Mouse (Mus musculus) layer of hippocampus, adult 9-11 months (tissue): ENCODE data around the gene Mrpl51.

Source experiments
- DNase-seq: peaks from one replicate; pipeline ENCODE4 v3.0.0; 2022

Mrpl51 gene

DNA sequence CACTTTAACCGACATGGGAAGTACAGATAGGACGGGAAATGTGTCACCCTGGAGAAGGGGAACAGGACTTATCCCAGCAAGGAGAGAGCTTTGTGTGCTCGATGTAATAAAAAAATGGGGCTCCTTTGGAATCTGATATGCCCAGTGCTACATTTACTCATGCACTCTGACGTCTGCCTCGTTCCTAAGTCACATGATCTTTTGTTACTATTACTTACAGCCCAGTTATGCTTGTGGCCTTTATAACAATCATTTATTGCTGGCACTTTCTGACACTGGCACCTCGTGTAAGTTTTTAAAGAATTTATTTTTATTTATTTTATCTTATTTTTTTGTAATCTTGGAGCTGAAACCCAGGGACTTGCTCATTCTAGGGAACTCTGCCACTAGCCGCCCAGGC, 1.8 kb downstream of the Mrpl51 start:
- no peak for DNase-seq

DNA sequence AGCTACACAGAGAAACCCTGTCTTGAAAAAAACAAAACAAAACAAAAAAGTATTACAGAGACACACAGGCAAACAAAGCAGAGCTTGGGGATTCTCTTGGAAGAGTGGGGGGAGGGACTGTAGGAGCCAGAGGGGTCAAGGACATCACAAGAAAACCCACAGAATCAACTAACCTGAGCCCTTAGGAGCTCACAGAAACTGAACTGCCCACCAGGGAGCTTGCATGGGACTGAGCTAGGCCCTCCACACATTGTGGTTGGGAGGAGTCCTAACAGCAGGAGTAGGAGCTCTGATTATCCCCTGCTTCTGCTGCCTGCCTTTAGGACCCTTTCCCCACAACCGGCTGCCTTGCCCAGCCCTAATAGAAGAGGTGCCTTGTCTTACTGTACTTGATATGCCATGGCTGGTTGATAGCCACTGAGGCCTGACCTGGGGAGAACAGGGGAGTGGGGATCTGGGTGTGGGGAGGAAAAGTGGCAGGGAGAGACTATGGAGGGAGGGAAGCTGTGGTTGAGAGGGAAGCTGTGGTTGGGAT, 4.0 kb downstream of the Mrpl51 start:
- DNase-seq, result no peak

DNA sequence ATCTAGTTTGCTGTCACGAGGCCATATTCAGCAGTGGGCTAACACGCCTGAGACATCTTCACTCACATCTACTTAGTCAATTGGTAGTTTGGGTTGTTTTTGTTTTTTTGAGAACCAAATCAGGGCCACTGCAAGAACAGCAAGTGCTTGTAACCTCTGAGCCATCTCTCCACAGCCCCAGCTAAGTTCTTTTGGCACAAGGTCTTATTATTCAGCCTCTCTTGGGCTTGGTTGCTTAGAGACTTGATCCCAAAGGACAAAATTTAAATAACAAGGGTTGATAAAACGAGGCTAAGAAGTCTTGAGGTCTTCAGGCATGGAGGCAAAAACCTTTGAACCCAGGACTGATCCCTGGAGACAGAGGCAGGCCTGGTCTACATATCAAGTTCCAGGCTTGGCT, 4.7 kb downstream of the Mrpl51 start:
- no peak for DNase-seq

DNA sequence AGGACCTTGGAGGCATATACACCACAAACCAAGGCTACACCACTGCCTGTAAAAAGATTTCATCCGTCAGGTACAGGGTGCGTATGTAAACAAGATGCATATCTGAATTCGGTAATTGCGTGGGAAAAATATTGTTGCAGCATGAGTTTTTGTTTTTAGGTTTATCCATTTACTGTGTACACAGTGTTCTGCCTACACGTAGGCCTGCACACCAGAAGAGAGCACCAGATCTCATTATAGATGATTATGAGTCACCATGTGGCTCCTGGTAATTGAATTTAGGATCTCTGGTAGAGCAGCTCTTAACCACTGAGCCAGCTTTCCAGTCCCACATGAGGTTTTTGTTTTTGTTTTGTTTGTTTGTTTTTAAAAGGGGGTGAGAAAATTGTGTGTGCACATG, 5.6 kb downstream of the Mrpl51 start:
- DNase-seq, result no peak

DNA sequence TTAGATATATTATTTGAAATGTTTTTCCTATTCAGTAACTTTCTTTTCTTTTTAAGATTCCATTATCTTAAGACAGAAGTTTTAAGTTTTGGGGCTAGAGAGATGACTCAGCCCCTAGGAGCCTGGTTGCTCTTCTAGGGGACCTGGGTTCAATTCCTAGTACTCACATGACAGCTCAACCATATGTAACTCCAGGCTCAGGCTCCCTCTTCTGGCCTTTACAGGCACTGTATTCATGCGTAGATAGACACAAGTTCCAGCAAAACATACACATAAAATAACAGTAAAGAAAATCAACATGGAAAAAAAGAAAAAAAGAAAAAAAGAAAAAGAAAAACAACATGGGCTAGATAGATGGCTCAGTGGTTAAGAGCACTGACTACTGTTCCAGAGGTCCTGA, 18.8 kb downstream of the Mrpl51 start:
- DNase-seq, result no peak

DNA sequence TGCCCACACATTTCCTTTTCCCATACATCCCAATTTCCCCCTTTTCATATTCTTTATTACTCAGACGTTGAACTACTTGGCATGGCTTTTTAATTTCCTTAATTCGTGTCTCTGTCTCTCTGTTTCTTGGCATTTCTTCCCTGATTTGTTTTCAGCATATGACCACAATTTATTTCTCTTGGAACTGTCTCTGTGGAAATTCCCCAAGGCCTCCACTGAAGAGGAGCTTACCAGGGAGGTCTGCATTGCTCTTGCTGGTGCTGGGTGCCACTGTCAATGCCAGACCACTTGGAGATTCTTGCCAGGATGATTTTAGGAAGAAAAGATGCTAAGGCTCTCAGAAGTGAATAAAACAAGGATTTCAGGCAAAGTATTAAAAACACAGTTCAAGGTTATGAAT, 21.0 kb downstream of the Mrpl51 start:
- no peak for DNase-seq

DNA sequence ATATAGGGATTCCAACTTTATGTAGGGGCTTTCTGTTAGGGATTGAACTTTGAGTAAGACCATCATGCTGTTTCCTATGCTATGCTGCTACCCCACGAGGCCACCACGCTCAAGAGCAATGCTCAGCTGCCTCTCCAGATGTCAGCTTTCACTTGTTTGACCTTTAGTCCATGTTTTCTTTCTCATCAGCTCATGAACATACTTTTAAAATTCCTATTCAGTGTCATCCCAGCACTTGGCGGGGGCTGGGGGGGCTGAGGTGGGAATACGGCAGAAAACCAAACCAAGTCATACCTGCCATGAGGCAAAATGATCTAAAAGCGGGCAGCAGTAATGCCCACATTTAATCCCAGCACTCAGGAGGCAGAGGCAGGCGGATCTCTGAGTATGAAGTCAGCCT, 21.5 kb downstream of the Mrpl51 start:
- DNase-seq, result no peak

DNA sequence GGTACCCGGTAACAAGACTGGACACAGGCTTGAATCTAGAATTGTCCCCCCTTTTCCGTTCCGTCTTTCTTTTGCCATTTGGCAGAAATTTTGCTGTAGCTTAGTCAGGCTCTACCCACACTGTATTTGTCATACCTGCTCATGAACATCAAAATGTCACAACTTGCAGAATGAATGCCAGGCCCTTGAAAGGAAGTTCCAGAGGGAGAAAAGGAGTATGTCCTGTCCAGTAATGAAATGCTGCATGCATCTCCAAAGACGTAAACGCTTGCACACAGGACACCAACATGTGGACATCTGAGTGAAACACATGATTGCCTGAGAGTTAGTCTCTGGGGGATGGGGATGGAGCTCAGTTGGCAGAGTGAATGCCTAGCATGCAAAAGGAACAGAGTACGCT, 22.1 kb downstream of the Mrpl51 start:
- DNase-seq, result no peak

DNA sequence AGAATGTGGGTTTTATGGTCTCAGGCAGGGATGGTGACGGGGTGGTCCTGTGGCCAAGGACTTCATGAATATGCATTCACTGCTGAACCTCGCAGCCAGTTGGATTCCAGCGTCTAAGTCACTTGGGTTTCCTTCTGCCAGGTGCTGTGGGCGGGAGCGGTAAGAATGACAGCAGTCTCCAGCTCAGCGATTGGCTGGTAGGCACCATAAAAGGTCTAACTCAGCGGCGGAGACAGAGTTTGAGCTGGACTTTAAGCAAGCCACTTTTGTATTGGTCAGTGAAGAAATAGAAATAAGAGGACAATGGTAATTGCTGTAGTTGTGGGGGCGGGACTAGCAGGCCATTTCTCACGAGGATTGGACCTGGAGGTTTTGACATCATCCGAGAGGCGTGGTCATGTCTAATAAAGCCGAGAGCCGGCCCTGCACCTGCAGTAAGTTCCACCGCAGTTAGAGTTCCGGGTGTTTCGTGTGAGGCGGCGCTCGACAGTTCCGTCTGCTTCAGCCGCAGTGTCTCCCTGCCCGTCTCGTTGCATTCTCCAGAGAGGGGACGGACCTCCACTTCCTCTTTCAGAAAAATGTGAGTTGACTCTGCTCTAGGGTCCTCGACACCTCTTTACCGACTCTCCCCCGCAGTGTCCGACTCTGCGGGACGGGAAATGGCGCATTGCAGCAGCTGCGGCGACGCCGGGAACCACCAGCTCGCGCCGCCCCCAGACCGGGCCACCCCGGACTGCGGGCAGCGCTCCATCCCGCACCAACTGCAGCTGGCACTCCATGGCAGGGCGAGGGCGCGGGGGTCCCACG, 23.8 kb downstream of the Mrpl51 start, which contains the start of gene Vamp1:
Gene Vamp1 (plus strand): TSS at position 404 of the 807 bp plus-strand sequence.
- DNase-seq, result peak; percentile 98

DNA sequence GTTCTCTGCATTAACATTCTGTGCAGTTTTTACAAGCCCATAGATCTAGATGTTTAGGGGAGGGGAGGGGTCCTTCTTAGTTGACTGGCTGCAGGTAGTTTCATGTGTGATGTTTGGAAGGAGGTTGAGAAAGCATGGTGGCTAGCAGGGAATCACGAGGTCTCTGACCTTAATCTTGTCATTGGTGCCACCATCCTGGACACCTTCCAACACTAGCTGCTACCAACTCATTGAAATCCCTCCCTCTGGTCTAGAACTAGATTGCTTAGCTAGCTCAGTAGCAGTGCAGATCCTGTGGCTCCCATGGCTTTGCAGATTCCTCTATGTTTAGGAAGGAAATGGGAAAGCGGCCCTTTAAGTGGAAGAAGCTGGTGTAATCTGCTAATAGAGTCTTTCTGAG, 25.3 kb downstream of the Mrpl51 start:
- DNase-seq, result no peak

DNA sequence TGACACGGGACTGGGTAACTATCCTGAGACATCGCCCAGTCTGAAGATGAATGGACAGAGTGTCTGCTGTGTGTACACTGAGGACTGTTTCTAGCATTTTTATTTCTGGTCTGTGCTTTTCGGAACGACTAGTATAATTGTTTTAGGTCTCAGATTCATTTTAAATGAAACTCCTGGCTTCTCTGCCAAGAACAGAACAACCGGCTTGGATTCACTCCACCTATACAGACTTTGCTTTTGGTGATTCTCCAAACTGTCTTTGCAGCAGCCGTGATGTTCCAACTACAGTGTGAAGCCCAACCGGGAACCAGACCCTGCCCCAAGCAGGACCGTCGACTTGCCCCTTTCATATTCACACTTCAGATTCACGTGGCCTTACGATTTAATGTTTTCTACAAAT, 26.3 kb downstream of the Mrpl51 start:
- DNase-seq, result no peak

DNA sequence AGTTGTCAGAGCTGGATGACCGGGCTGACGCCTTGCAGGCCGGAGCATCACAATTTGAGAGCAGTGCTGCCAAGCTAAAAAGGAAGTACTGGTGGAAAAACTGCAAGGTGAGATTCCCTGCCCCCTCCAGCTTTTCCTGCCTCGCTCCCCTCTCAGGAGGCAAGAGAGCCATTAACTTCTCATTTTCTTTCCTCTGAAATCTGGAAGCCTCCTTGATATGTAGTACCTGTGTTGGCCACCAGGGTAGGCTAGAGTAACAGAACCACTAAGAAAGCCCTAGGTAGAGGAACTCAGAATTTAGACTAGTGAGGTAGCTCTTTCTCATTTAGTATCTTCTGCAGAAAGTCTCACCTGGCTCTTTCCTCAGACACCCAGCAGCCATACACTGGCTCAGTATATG, 27.4 kb downstream of the Mrpl51 start:
- DNase-seq, result peak; percentile 71

DNA sequence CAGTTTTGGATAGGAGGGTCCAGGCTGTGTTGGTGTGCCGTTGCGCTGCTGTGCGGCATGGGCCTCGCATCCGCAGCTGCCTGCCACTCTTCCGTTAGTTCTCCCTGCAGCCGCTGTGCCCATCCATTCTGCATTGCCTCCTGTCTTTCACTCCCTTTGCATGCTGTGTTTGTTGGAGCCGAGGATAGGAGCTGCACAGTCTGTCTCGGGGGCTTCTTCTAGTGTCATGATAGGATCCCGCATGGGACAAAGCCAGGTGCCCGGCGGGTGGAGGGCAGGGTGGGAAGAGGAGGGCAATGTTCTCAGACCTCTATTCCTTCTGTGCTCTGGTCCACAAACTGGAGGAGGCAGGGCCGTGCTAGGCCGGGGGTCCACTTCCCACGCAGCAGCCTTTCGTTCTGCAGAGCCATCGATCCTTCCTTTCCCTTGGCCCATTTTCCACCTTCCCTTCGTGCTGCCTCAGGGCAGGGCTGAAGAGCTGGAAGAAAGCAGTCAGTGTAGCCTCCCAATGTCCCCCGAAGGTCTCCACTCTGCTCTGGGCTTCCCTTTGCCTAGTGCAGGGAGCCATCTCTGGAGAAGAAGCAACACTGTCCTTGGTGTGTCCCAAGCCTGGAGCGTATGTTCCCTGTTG, 29.6 kb downstream of the Mrpl51 start:
- DNase-seq, result no peak

DNA sequence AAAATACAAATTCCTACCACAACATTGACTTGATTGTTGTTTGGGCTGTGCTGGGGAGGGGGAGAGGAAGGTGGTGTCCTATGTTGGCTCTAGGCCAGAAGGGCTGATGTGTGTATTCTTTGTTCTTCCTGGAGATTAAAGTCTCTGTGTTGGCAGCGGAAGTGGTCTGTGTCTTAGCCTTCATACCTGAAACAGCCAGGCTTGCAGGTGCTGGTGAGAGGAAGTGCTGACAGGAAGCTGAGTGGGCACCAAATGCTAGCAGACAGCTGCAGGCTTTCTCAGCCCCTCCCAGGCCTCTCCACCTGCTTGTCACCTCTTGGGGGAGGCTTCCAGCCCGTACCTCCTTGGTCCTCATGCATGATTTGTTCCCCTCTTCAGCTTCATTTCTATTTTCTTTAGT, 30.5 kb downstream of the Mrpl51 start:
- DNase-seq, result no peak

DNA sequence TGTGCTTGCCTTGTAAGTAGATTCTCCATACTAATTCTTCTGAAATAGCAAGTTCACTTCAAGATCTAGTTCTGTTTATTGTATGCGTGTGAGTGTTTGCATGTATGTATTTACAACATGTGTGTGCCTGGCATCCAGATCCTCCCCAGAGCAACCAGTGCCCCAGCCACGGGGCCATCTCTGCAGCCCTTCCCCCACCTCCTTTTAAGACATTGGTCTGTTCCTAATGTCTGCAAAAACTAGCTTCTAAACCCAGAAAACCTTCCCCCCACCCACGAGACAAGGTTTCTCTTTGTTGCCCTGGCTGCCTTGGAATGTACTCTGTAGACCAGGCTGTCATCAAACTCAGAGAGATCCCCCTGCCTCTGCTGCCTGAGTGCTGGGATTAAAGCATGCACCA, 31.0 kb downstream of the Mrpl51 start:
- DNase-seq, result no peak

DNA sequence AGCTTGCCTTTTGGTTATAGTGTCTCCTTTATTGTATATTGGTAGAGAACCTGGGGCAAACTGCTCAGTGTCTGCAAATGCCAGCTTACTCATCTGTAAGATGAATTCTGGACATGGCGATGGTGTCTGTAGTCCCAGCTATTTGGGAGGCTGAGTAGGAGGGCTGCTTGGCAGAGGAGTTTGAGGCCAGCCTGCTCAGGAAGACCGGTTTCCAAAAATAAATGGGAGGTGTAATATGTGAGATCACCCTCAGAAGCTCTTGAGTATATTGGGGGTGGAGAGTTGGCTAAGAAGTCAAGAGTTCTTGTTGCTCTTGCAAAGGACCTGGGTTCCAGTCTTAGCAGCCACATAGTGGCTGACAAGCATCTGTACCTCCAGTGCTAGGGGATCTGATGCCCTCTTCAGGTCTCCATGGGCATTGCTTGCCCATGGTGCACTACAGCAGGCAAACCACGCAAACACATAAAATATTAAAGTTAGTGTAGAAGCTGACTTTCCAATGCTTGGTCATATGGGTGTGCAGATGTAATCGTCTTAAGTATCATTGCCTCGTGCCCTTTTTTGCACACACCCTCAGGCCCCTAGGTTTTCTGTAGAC, 34.0 kb downstream of the Mrpl51 start:
- DNase-seq, result no peak

DNA sequence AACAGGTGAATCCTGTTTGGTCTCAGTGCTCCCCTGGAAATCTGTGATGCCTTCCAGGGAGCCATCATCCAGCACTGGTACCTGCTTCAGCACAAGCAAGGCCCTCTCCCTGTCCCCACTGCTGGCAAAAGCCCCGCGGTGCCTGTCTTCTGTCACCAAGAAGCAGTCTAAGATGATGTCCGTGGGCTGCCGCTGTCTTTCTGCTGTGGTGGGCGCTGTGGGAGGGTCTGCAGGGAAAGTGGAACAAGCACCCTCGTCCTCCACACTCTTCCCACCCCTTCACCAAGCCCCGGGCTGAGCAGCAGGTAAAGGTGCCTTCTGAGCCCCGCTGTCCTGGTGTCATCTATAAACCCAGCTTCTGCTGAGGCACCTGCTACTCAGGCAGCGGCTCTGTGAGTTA, 39.0 kb downstream of the Mrpl51 start:
- DNase-seq, result no peak

DNA sequence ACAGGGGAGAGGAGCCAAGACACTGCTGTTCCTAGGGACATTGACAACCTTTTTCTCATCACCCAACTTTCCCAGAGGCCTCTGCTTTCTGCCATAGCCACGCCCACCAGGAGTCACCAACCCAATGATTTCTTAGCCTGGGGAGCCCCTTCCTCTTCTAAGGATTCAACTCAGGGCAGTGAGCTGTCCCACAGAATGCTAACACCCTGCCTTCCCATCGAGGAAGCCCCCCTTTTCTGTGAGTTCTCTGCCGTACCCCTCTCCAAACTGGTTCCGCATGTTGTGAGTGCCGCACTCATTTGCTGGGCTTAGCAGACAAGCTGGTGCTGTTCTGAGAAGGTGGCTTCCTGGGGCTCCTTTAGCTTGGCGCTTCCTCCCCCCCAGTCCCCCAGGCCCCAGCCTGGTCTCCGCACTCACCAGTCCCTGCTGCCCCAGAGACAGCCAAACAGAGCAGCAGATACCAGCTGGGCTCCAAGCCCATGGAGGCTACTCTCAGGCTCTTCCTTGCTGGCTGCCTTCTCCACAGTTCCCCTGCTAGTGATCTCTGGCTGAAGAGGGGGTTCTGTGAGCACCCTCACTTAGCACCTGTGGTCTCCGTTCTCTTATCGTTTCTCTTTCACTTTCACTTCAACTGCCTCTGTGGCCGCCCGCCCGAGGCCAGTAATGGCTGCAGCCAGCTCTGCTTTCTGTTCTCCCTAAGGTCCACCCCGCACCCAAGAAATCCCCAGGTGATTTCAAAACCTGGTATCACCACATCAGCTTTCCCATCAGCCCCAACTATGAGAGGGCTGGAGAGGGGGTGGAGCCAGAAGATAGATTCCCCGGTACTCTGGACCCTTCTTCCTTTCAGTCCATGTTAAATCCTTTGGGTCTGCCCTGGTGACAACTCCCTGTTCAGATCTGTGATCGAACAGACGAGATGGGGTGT, 39.8 kb downstream of the Mrpl51 start, which contains the start of gene Tapbpl:
Gene Tapbpl (minus strand): TSS at position 744 of the 928 bp plus-strand sequence.
- DNase-seq, result peak; percentile 60

DNA sequence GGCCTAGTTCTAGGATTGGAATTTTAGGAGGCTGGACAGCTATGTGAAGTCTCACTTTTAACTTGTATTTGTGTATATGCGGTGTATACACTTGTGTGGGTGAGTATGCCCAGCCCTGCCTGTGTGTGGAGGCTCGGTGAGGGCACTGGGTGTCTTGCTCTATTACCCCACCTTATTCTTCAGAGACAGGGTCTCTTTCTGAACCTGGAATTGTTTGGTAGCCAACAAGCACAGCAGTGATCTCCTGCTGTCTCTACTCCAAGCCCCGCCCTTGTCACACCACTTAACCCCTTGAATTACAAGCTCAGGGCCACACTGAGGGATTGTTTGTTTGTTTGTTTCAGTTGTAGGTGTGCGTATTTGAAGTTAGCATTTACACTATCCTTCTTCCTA, 40.4 kb downstream of the Mrpl51 start:
- DNase-seq, result no peak

DNA sequence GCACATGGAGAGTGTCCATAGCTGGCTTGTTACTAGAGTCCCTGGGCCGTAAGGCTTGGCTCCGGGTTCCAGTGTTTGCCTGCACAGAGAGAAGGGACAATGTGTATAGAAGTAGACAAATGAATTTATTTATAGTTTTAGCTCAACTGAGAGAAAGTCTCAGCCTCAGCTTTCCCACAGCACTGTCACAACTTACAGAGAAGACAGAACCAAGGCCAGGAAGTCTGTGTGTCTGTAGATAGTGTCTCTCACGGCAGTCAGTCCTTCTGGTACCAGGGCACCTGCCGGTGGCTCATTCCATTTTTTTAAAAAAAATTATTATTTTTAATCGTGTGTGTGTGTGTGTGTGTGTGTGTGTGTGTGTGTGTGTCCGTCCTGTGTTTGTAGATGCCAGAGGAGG, 40.9 kb downstream of the Mrpl51 start:
- DNase-seq, result no peak

DNA sequence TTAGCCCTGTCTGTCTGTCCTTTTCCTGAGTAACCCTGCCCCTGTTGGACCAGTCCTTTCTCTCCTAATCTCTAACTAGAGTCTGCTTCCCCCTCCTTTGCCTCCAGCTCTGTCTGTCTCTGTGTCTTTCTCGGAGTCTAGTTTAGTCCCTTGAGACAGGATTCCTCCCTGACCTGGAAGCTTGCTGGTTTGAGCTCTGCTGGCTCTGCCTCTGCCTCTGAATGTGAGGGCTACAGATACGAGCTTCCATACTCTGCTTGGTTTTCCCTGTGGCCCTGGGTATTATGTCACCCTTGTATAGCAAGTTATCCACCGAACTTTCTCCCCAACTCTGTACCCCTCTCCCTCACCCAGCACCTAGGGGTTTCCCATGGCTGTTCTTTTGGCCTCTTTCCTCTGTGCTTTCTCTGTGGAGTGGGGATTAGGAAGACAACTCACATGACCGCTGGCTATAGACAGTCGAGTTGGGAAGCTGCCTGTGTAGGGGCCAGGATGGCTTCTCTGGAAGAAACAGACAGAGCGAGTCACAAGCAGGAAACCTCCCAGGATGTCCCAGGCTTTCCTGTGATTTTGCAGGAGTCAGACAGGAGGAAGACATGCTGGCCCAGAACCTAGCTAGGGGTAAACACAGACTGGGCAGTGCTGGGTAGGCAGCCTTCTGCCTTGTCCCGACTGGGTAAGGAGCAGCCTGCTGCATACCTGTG, 42.4 kb downstream of the Mrpl51 start:
- no peak for DNase-seq

DNA sequence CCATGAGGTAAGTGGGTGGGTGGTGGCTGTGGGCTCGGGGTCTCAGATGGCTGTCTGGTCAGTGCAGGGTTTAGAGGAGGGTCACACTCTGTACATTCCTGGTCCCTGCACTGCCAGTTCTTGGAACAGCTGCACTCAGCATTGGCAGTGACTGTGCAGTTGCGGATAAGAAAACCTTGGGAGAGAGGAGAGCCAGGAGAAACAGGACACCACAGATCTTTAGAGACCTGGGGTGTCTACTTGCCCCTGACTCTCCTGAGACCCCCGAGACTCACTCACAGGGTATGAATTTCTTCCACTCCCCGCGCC, 42.9 kb downstream of the Mrpl51 start:
- DNase-seq, result no peak
